Mouse (Mus musculus) adrenal gland, postnatal 36 days (tissue): Measurements from ENCODE around the gene Pcdh15. TPM values are rescaled to one million over a fixed set of nuclear protein-coding genes. Genes with fewer than 3 reads are reported as not detected.

Experiments
- DNase-seq, 2 experiments: peaks; one replicate each; pipeline ENCODE4 v3.0.0; 2021; ENCODE audit warnings: mixed read lengths in 1 of 2
- total RNA-seq, 2 experiments: library from RNA; stranded (reverse); gene quantifications; 2 replicates each; pipeline ENCODE4 v1.2.3; 2021

Pcdh15 gene
- total RNA-seq, 2 experiments from 2014 or later: 4.1 to 4.3 TPM

GRCm38 (mm10) chr10:73947799-73948198, 848.7 kb downstream of the Pcdh15 start:
- DNase-seq: no peak

DNA sequence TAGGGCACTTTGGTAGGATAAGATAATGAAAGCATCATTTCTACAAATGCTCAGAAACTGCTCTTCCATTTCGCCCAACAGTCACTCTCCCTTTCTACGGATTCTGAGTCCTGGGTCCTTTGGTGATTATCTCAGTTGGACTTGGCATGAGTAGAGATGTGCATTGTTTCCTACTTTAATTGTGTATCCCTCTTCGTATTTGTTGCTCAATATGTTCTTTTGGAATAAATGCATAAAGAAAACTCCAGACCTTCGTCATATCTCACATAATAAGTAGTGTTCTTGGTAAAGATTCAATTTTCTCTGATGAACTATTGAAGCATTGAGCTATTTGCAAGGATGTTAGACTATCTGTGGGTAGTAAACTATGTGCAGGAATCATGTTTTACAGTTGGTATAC, 854.2 kb downstream of the Pcdh15 start:
- no peak for DNase-seq

- DNase-seq: no peak
Observed at GRCm38 (mm10) chr10:73984057-73984456, 884.9 kb downstream of the Pcdh15 start.

DNA sequence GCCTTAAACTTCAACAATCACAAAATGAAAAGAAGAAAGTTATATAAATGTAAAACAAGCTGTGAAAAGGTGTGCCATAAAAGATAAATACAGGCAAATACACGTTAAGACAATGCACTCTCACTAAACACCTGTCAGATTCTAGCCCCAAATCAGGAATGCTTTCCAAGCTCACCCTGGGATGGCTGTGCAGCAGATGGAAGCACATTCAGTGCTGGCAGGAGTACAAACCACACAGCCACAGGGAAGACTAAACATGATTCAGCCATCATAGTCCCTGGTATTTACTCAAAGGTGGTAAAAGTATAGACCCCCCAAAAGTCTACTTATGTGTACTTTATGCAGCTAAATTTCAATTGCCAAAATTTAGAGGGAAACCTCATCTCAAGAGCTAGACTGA, 909.7 kb downstream of the Pcdh15 start:
- no peak for DNase-seq

DNA sequence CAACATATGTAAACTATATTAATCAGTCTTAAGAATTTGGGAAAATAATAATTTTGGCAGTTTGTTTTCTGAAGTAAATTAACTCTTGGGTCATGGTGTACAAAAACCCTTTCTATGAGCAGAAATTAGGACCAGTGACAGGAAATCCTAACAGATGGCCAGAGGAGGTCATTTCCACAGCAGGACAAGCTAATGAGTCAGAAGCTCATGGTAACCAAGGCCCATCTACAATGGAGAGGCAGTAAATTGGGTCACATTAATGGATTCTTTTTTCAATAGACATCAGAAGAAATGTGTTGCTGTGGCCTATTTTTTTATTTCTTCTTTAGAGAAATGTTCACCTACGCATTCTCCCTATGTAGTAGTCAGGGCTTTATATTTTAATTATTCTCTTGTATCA, 923.9 kb downstream of the Pcdh15 start:
- DNase-seq: no peak

- DNase-seq: no peak
Observed at GRCm38 (mm10) chr10:74053059-74053458, 953.9 kb downstream of the Pcdh15 start.

DNA sequence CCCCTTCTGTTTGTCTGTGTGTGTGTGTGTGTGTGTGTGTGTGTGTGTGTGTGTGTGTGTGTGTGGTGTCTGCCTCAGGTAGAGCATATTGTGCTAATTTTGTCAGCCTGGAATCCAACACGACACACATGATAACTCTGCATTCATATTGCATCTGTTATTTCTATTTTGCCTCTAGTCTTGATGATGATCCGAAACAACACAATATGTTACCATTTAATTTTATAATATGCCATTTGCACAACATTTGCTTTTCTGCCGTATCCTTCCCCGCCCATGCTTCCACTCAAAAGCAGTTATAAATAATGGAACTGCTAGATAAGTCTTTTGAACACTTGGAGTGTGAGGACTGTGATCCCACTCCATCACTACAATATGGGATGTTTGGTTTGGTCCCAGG, 987.5 kb downstream of the Pcdh15 start:
- no peak for DNase-seq

GRCm38 (mm10) chr10:74098296-74098695, 999.2 kb downstream of the Pcdh15 start:
- DNase-seq: no peak

DNA sequence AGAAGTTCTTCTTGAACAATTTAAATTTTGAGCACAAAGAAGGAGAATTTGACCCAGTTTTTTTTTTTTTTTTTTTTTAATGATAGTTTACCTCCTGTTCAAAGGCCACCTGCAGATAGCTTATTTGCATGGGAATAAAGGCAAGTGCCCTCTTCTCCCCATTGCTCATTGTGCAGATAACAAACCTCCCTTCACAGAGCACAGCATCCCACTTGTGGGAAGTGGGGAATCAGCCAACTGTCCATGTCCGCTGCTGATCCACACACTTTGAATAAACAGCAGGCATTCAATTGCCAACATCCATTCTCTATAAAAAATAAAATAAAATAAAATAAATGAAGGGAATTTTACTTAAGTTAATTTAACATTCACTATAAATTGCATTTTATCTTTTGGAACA, 1015.0 kb downstream of the Pcdh15 start:
- DNase-seq: no peak

- no peak for DNase-seq
Observed at GRCm38 (mm10) chr10:74116817-74117216, 1017.7 kb downstream of the Pcdh15 start.

DNA sequence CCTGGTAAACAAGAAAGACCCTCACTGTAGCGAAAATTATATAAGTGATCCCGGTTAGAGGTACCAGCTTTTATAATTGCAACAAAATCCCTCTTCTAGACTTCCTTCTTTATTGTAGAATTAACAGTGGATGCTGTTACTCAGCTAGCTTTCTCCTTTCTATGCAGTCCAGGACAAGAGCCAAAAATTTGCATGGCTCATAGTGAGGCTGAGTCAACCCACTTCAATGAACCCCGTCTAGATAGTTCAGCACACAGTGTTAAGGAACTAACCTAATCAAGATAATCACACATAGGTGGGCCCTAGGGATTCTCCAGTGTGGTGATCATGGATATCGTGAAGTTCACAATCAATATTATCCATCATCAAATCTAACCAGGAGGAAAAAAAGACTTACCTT, 1024.3 kb downstream of the Pcdh15 start:
- DNase-seq: no peak

- no peak for DNase-seq
Observed at GRCm38 (mm10) chr10:74129192-74129591, 1030.0 kb downstream of the Pcdh15 start.

DNA sequence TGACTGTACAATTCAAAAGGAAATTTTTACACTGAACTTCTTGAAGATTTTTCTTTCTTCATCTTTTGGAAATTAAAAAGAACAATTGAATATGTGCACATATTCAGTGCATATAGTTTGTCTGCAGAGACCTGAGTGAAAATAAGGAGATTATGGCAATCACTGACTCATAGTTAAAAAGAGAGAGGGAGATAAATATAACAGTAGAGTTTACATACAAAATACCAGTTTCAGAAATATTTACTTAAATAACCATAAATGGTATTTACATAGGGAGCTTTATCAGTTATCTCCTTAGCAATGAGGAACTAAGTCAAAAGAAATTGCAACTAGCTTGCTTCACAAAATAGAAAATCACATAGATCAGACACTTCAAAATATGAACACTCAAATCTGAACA, 1030.5 kb downstream of the Pcdh15 start:
- no peak for DNase-seq

DNA sequence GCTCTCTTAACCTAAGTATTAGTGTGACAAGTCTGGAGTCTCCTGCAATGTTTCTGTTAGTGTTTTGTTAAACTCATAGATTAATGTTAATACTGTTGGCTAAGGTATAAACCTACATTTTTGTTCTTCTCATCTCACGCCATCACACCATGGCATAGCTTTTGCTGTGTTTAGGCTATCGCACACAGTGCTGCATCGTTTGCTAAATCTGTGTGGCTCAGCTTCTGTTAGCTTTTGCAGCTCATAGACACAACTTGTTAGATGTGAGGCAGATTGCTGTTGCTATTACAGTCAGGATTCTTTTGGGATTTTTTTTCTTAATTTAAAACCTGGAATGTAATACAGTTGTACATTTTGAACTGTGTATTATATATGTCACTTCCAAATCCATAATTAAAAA, 1031.7 kb downstream of the Pcdh15 start:
- no peak for DNase-seq

- DNase-seq: no peak
Observed at GRCm38 (mm10) chr10:74147966-74148365, 1048.8 kb downstream of the Pcdh15 start.

GRCm38 (mm10) chr10:74181921-74182320, 1082.8 kb downstream of the Pcdh15 start:
- no peak for DNase-seq

- DNase-seq: peak in 1 of 2 experiments; percentile 7
Observed at GRCm38 (mm10) chr10:74203650-74204049, 1104.5 kb downstream of the Pcdh15 start.

- DNase-seq: peak in 1 of 2 experiments; percentile 2
Observed at GRCm38 (mm10) chr10:74217268-74217667, 1118.1 kb downstream of the Pcdh15 start.

GRCm38 (mm10) chr10:74220439-74220838, 1121.3 kb downstream of the Pcdh15 start:
- no peak for DNase-seq

- DNase-seq: no peak
Observed at GRCm38 (mm10) chr10:74257716-74258446, 1158.7 kb downstream of the Pcdh15 start.

GRCm38 (mm10) chr10:74258639-74259038, 1159.5 kb downstream of the Pcdh15 start:
- DNase-seq: no peak

DNA sequence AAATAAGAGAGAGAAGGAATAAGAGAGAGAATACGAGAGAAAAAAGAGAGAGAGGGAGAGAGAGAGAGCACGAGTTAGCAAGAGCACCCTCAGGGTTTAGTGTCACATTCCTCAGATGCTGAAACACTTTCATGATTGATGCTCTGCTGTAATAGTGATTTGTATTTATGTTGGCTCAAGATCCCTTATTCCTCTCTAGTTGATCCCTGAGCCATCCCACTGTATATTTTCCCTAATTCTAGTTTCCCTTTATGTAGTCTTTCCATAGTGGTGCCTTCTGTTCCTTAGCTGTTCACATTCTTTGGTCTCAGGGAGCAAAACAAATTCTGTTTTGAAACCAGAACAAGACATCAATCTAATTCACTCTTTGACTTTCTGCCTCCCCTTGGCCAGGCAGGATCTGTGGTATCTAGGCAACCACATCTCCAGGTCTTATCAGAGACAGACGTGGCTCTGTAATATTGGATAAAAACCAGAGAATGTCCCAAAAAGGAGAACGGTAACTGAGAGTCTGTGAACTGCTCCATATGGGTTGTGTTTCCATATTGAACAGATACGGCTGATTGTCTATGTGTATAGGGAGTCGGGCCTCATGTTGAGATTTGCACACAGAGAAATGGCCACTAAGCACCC, 1170.6 kb downstream of the Pcdh15 start:
- no peak for DNase-seq

GRCm38 (mm10) chr10:74270894-74271293, 1171.8 kb downstream of the Pcdh15 start:
- no peak for DNase-seq

- no peak for DNase-seq
Observed at GRCm38 (mm10) chr10:74304120-74304519, 1205.0 kb downstream of the Pcdh15 start.
